Mouse (Mus musculus): ENCODE measurements at regions not wholly inside any gene's neighbourhood (a gene's known extent, or its start where the extent isn't known, plus 50 kb on each side); places are given as distances from the start of the nearest gene placed in this dataset.

- H3K4me1 ChIP-seq (ENCODE audit: insufficient read depth), result no peaks in the 10 kb centered on the region
- 75% methylated on average over 1 of the region's 1 CpGs for WGBS (ENCODE audit: insufficient replicate concordance)
- H3K9me3 ChIP-seq (ENCODE audit: low read length), result no peaks in the 10 kb centered on the region
- no peak overlapping the region for H3K9ac ChIP-seq (replicated peaks)
- no peaks in the 10 kb centered on the region for H3K36me3 ChIP-seq (replicated peaks; ENCODE audit: insufficient read depth, low read length)
- TF ChIP-seq EP300 (IDR thresholded peaks at IDR 0.05; ENCODE audit: low read depth), result no peak
- no peak for TF ChIP-seq CTCF (IDR thresholded peaks at IDR 0.05; ENCODE audit: low read depth)
- H3K27me3 ChIP-seq (ENCODE audit: insufficient read depth, low read length), result no peaks in the 10 kb centered on the region
- ATAC-seq (no peak), DNase-seq (no peak)
- H3K4me3 ChIP-seq (ENCODE audit: low read depth, low read length), result no peak overlapping the region
- H3K4me2 ChIP-seq (ENCODE audit: low read depth, low read length), result no peak overlapping the region
- H3K27ac ChIP-seq (ENCODE audit: low read depth), result no peak overlapping the region
Observed at GRCm38 (mm10) chr14:24631994-24632393, 145.1 kb downstream of the Rps24 start.

GRCm38 (mm10) chr14:24641853-24642252 is 154.9 kb downstream of the Rps24 start:
- Histone ChIP-seq H3K4me2 (ENCODE audit: low read depth, low read length) (no peak overlapping the region), H3K4me3 (ENCODE audit: low read depth, low read length) (no peak overlapping the region), H3K9ac (replicated peaks) (no peak overlapping the region), H3K9me3 (ENCODE audit: low read length) (no peaks in the 10 kb centered on the region), H3K36me3 (replicated peaks; ENCODE audit: insufficient read depth, low read length) (no peaks in the 10 kb centered on the region), H3K4me1 (ENCODE audit: insufficient read depth) (no peaks in the 10 kb centered on the region), H3K27ac (ENCODE audit: low read depth) (no peak overlapping the region), H3K27me3 (ENCODE audit: insufficient read depth, low read length) (no peaks in the 10 kb centered on the region)
- no peak for ATAC-seq
- DNase-seq, result no peak
- WGBS (ENCODE audit: insufficient replicate concordance), result 60% methylated on average over 5 of the region's 5 CpGs
- TF ChIP-seq CTCF (IDR thresholded peaks at IDR 0.05; ENCODE audit: low read depth) (no peak), EP300 (IDR thresholded peaks at IDR 0.05; ENCODE audit: low read depth) (no peak)

- WGBS (ENCODE audit: insufficient replicate concordance), result 37% methylated on average over 6 of the region's 6 CpGs
Observed at GRCm38 (mm10) chr14:24644117-24644808, 157.3 kb downstream of the Rps24 start.

GRCm38 (mm10) chr14:24646239-24646848 is 159.4 kb downstream of the Rps24 start:
- no peaks in the 10 kb centered on the region for H3K9me3 ChIP-seq (ENCODE audit: low read length)
- 82% methylated on average over 6 of the region's 6 CpGs for WGBS (ENCODE audit: insufficient replicate concordance)
- no peak overlapping the region for H3K27ac ChIP-seq (ENCODE audit: low read depth)
- ATAC-seq, result no peak
- TF ChIP-seq CTCF (IDR thresholded peaks at IDR 0.05; ENCODE audit: low read depth) (peak; percentile 23), EP300 (IDR thresholded peaks at IDR 0.05; ENCODE audit: low read depth) (no peak)
- H3K4me3 ChIP-seq (ENCODE audit: low read depth, low read length), result no peak overlapping the region
- H3K36me3 ChIP-seq (replicated peaks; ENCODE audit: insufficient read depth, low read length), result no peaks in the 10 kb centered on the region
- no peak for DNase-seq
- H3K9ac ChIP-seq (replicated peaks), result no peak overlapping the region
- H3K4me2 ChIP-seq (ENCODE audit: low read depth, low read length), result no peak overlapping the region
- no peaks in the 10 kb centered on the region for H3K4me1 ChIP-seq (ENCODE audit: insufficient read depth)
- no peaks in the 10 kb centered on the region for H3K27me3 ChIP-seq (ENCODE audit: insufficient read depth, low read length)

More at GRCm38 (mm10) chr14:24644117-24644808, 157.3 kb downstream of the Rps24 start:
- no peak for ATAC-seq
- no peaks in the 10 kb centered on the region for H3K9me3 ChIP-seq (ENCODE audit: low read length)
- H3K9ac ChIP-seq (replicated peaks), result no peak overlapping the region
- DNase-seq, result no peak
- H3K4me2 ChIP-seq (ENCODE audit: low read depth, low read length), result no peak overlapping the region
- H3K36me3 ChIP-seq (replicated peaks; ENCODE audit: insufficient read depth, low read length), result no peaks in the 10 kb centered on the region
- no peak overlapping the region for H3K4me3 ChIP-seq (ENCODE audit: low read depth, low read length)
- no peak overlapping the region for H3K27ac ChIP-seq (ENCODE audit: low read depth)
- no peak for TF ChIP-seq CTCF (IDR thresholded peaks at IDR 0.05; ENCODE audit: low read depth)
- TF ChIP-seq EP300 (IDR thresholded peaks at IDR 0.05; ENCODE audit: low read depth), result no peak
- H3K27me3 ChIP-seq (ENCODE audit: insufficient read depth, low read length), result no peaks in the 10 kb centered on the region
- no peaks in the 10 kb centered on the region for H3K4me1 ChIP-seq (ENCODE audit: insufficient read depth)

GRCm38 (mm10) chr14:24647722-24648121 is 160.8 kb downstream of the Rps24 start:
- Histone ChIP-seq H3K4me1 (ENCODE audit: insufficient read depth) (no peaks in the 10 kb centered on the region), H3K27me3 (ENCODE audit: insufficient read depth, low read length) (no peaks in the 10 kb centered on the region), H3K36me3 (replicated peaks; ENCODE audit: insufficient read depth, low read length) (no peaks in the 10 kb centered on the region), H3K9me3 (ENCODE audit: low read length) (no peaks in the 10 kb centered on the region), H3K27ac (ENCODE audit: low read depth) (no peak overlapping the region), H3K4me3 (ENCODE audit: low read depth, low read length) (no peak overlapping the region), H3K4me2 (ENCODE audit: low read depth, low read length) (no peak overlapping the region), H3K9ac (replicated peaks) (no peak overlapping the region)
- TF ChIP-seq CTCF (IDR thresholded peaks at IDR 0.05; ENCODE audit: low read depth) (no peak), EP300 (IDR thresholded peaks at IDR 0.05; ENCODE audit: low read depth) (no peak)
- whole genome bisulfite sequencing (ENCODE audit: insufficient replicate concordance), result 66% methylated on average over 4 of the region's 4 CpGs
- ATAC-seq (no peak), DNase-seq (no peak)

- no peak overlapping the region for H3K4me2 ChIP-seq (ENCODE audit: low read depth, low read length)
Observed at GRCm38 (mm10) chr14:24650195-24650901, 163.4 kb downstream of the Rps24 start.

More at GRCm38 (mm10) chr14:24650195-24650901, 163.4 kb downstream of the Rps24 start:
- Histone ChIP-seq H3K27me3 (ENCODE audit: insufficient read depth, low read length) (no peaks in the 10 kb centered on the region), H3K4me1 (ENCODE audit: insufficient read depth) (no peaks in the 10 kb centered on the region), H3K36me3 (replicated peaks; ENCODE audit: insufficient read depth, low read length) (no peaks in the 10 kb centered on the region), H3K4me3 (ENCODE audit: low read depth, low read length) (no peak overlapping the region), H3K27ac (ENCODE audit: low read depth) (no peak overlapping the region), H3K9ac (replicated peaks) (no peak overlapping the region), H3K9me3 (ENCODE audit: low read length) (no peaks in the 10 kb centered on the region)
- TF ChIP-seq CTCF (IDR thresholded peaks at IDR 0.05; ENCODE audit: low read depth) (no peak), EP300 (IDR thresholded peaks at IDR 0.05; ENCODE audit: low read depth) (no peak)
- ATAC-seq (no peak), DNase-seq (no peak)
- WGBS (ENCODE audit: insufficient replicate concordance), result 59% methylated on average over 7 of the region's 7 CpGs

Data from liver, postnatal 0 days (tissue).